Mouse (Mus musculus) left cerebral cortex, postnatal 25 days (tissue): ENCODE results near the gene Slc35e3. TPM values are rescaled to one million over a fixed set of nuclear protein-coding genes. Genes with fewer than 3 reads are reported as not detected.

ENCODE experiments used
- DNase-seq, 2 experiments: peaks; one replicate each; pipeline ENCODE4 v3.0.0; 2022; ENCODE audit warnings: low spot score in 2 of 2, mixed read lengths in 1 of 2
- intact Hi-C: fragments of 180-260 bp; cut with DNase I; formaldehyde crosslinking; loops from one replicate; pipeline ENCODE4 v1.15.1; 2025
- total RNA-seq, 2 experiments: library from RNA; stranded (reverse); gene quantifications; 2 replicates each; pipeline ENCODE4 v1.2.3; 2021

The Slc35e3 gene
- total RNA-seq, 2 experiments from 2014 or later: 31.0 to 31.3 TPM

- intact Hi-C loops: no loop called here
- DNase-seq: no peak
These were observed 51.1 kb downstream of the Slc35e3 start for GRCm38 (mm10) chr10:117695027-117695426.

GRCm38 (mm10) chr10:117694255-117694953 lies 51.8 kb downstream of the Slc35e3 start:
- peak in 1 of 2 experiments; percentile 28 for DNase-seq
- intact Hi-C loops: no loop called here

GRCm38 (mm10) chr10:117692953-117693352 lies 53.2 kb downstream of the Slc35e3 start:
- no peak for DNase-seq
- intact Hi-C loops: no loop called here

GRCm38 (mm10) chr10:117692173-117692572 lies 54.0 kb downstream of the Slc35e3 start:
- intact Hi-C loops: no loop called here

GRCm38 (mm10) chr10:117691389-117691968 lies 54.7 kb downstream of the Slc35e3 start:
- intact Hi-C loops: no loop called here
- no peak for DNase-seq

More at GRCm38 (mm10) chr10:117692173-117692572, 54.0 kb downstream of the Slc35e3 start:
- no peak for DNase-seq

- DNase-seq: no peak
- intact Hi-C loops: no loop called here
These were observed 55.3 kb downstream of the Slc35e3 start for GRCm38 (mm10) chr10:117690770-117691296.

GRCm38 (mm10) chr10:117690101-117690352 lies 56.1 kb downstream of the Slc35e3 start:
- no peak for DNase-seq
- intact Hi-C loops: no loop called here

GRCm38 (mm10) chr10:117689297-117690100 lies 56.7 kb downstream of the Slc35e3 start:
- DNase-seq: no peak
- intact Hi-C loops: loop anchor here (5.0 kb wide), 1 partner anchor 337 kb away; no protein-coding TSS in a partner anchor

GRCm38 (mm10) chr10:117688204-117689151 lies 57.7 kb downstream of the Slc35e3 start:
- no peak for DNase-seq
- intact Hi-C loops: loop anchor here (5.0 kb wide), 1 partner anchor 336 kb away; no protein-coding TSS in a partner anchor

- intact Hi-C loops: loop anchor here (5.0 kb wide), 1 partner anchor 335 kb away; no protein-coding TSS in a partner anchor
- no peak for DNase-seq
These were observed 58.6 kb downstream of the Slc35e3 start for GRCm38 (mm10) chr10:117687577-117687976.

GRCm38 (mm10) chr10:117687018-117687417 lies 59.1 kb downstream of the Slc35e3 start:
- no peak for DNase-seq
- intact Hi-C loops: loop anchor here (5.0 kb wide), 1 partner anchor 335 kb away; no protein-coding TSS in a partner anchor

- intact Hi-C loops: loop anchor here (5.0 kb wide), 1 partner anchor 334 kb away; no protein-coding TSS in a partner anchor
These were observed 60.1 kb downstream of the Slc35e3 start for GRCm38 (mm10) chr10:117685849-117686591.

GRCm38 (mm10) chr10:117685171-117685848 lies 60.9 kb downstream of the Slc35e3 start:
- intact Hi-C loops: loop anchor here (5.0 kb wide), 1 partner anchor 333 kb away; no protein-coding TSS in a partner anchor
- DNase-seq: no peak

More at GRCm38 (mm10) chr10:117685849-117686591, 60.1 kb downstream of the Slc35e3 start:
- no peak for DNase-seq

GRCm38 (mm10) chr10:117684298-117685170 lies 61.6 kb downstream of the Slc35e3 start:
- intact Hi-C loops: loop anchor here (5.0 kb wide), 1 partner anchor 332 kb away; no protein-coding TSS in a partner anchor
- DNase-seq: no peak

GRCm38 (mm10) chr10:117683734-117684037 lies 62.5 kb downstream of the Slc35e3 start:
- intact Hi-C loops: no loop called here
- no peak for DNase-seq
